Mouse (Mus musculus) C2C12 (cell line): ENCODE measurements around the gene Plagl1. TPM values are rescaled to one million over a fixed set of nuclear protein-coding genes. Genes with fewer than 3 reads are reported as not detected.

ENCODE experiments used
- H3K27me3 ChIP-seq: one replicate; pipeline ENCODE4 v1.6.1; 2011; ENCODE audit not compliant: control insufficient read depth, insufficient read depth, insufficient read length
- H3K36me3 ChIP-seq: one replicate; pipeline ENCODE4 v1.6.1; 2011; ENCODE audit not compliant: control insufficient read depth, insufficient read depth
- H3K4me3 ChIP-seq: one replicate; pipeline ENCODE4 v1.5.1; 2011; ENCODE audit warnings: mild to moderate bottlenecking, control low read depth; ENCODE audit not compliant: poor library complexity, insufficient read depth, severe bottlenecking
- H3K79me2 ChIP-seq: one replicate; pipeline ENCODE4 v1.6.1; 2011; ENCODE audit not compliant: control insufficient read depth, insufficient read depth
- H3K79me3 ChIP-seq: one replicate; pipeline ENCODE4 v1.6.1; 2011; ENCODE audit warnings: low read depth, control low read depth
- H3ac ChIP-seq: one replicate; pipeline ENCODE3; 2011; ENCODE audit warnings: low read depth; ENCODE audit not compliant: control insufficient read depth, insufficient read length
- CEBPB ChIP-seq: IDR thresholded peaks from one replicate; pipeline ENCODE4 v1.6.1; 2011; ENCODE audit warnings: low read depth, mild to moderate bottlenecking, control low read depth, moderate library complexity
- CTCF ChIP-seq: IDR thresholded peaks from one replicate; pipeline ENCODE4 v1.5.1; 2011; ENCODE audit not compliant: control insufficient read depth, insufficient read depth, insufficient read length
- FOSL1 ChIP-seq: IDR thresholded peaks from one replicate; pipeline ENCODE4 v1.8.0; 2011; ENCODE audit warnings: mild to moderate bottlenecking, low read length; ENCODE audit not compliant: poor library complexity, insufficient read depth, severe bottlenecking
- MAX ChIP-seq: IDR thresholded peaks from one replicate; pipeline ENCODE4 v1.6.1; 2011; ENCODE audit warnings: mild to moderate bottlenecking, control low read depth
- MYOD1 ChIP-seq: IDR thresholded peaks from one replicate; pipeline ENCODE4 v1.6.1; 2011; ENCODE audit warnings: low read depth; ENCODE audit not compliant: control insufficient read depth, insufficient read length
- MYOG ChIP-seq: IDR thresholded peaks from one replicate; pipeline ENCODE4 v1.6.1; 2011; ENCODE audit not compliant: control insufficient read depth, insufficient read length; ENCODE audit errors: extremely low read depth
- USF1 ChIP-seq: IDR thresholded peaks from one replicate; pipeline ENCODE4 v1.6.1; 2011; ENCODE audit warnings: low read depth, mild to moderate bottlenecking, control low read depth, moderate library complexity
- polyA plus RNA-seq: library from polyadenylated mRNA; unstranded; fragments of >200 nt; fragmentation: generic; extraction: Trizol; gene quantifications from one replicate; pipeline ENCODE4 v1.2.1, GENCODE M21; 2012; ENCODE audit warnings: missing spikeins

Gene Plagl1
- polyA plus RNA-seq, 1 experiment, result 1.0 TPM

- Histone ChIP-seq H3K79me2 (no peaks in the 10 kb centered on the region), H3K79me3 (no peaks in the 10 kb centered on the region), H3ac (no peak overlapping the region), H3K36me3 (no peaks in the 10 kb centered on the region), H3K27me3 (peaks cover 13% of the 10 kb centered on the region), H3K4me3 (no peak overlapping the region)
- TF ChIP-seq CEBPB, result no peak
- no peak for TF ChIP-seq CTCF
- TF ChIP-seq USF1, result no peak
- no peak for TF ChIP-seq MYOG
- no peak for TF ChIP-seq MAX
- no peak for TF ChIP-seq MYOD1
- no peak for TF ChIP-seq FOSL1
Observed at GRCm38 (mm10) chr10:13047816-13048215, 12.5 kb upstream of the Plagl1 start.

GRCm38 (mm10) chr10:13056863-13057381, 3.4 kb upstream of the Plagl1 start:
- Histone ChIP-seq H3ac (no peak overlapping the region), H3K79me3 (no peaks in the 10 kb centered on the region)
- TF ChIP-seq CTCF (no peak), CEBPB (no peak), MYOG (no peak), MAX (no peak), USF1 (no peak), FOSL1 (no peak), MYOD1 (no peak)

GRCm38 (mm10) chr10:13060821-13061671, 742 bp downstream of the Plagl1 start:
- Histone ChIP-seq H3K79me3 (no peaks in the 10 kb centered on the region), H3K27me3 (peaks cover 14% of the 10 kb centered on the region), H3ac (no peak overlapping the region), H3K79me2 (no peaks in the 10 kb centered on the region), H3K36me3 (no peaks in the 10 kb centered on the region), H3K4me3 (no peak overlapping the region)
- TF ChIP-seq USF1, result no peak
- no peak for TF ChIP-seq CTCF
- TF ChIP-seq FOSL1, result no peak
- TF ChIP-seq MYOG, result no peak
- no peak for TF ChIP-seq CEBPB
- TF ChIP-seq MYOD1, result no peak
- no peak for TF ChIP-seq MAX

More at GRCm38 (mm10) chr10:13056863-13057381, 3.4 kb upstream of the Plagl1 start:
- Histone ChIP-seq H3K79me2 (no peaks in the 10 kb centered on the region), H3K4me3 (no peak overlapping the region), H3K27me3 (peaks cover 14% of the 10 kb centered on the region), H3K36me3 (no peaks in the 10 kb centered on the region)

GRCm38 (mm10) chr10:13062373-13062772, 2.1 kb downstream of the Plagl1 start:
- H3K79me2 ChIP-seq, result no peaks in the 10 kb centered on the region
- H3K27me3 ChIP-seq, result peaks cover 14% of the 10 kb centered on the region
- H3K79me3 ChIP-seq, result no peaks in the 10 kb centered on the region
- no peak overlapping the region for H3K4me3 ChIP-seq
- no peak overlapping the region for H3ac ChIP-seq
- no peaks in the 10 kb centered on the region for H3K36me3 ChIP-seq
- TF ChIP-seq USF1 (no peak), MYOG (no peak), MAX (no peak), FOSL1 (no peak), MYOD1 (no peak), CEBPB (no peak), CTCF (no peak)

GRCm38 (mm10) chr10:13063457-13063856, 3.2 kb downstream of the Plagl1 start:
- TF ChIP-seq CTCF, result no peak
- TF ChIP-seq USF1, result no peak
- no peak for TF ChIP-seq FOSL1
- no peak for TF ChIP-seq CEBPB
- TF ChIP-seq MYOG, result no peak
- no peak for TF ChIP-seq MAX
- TF ChIP-seq MYOD1, result no peak
- H3K27me3 ChIP-seq, result peaks cover 10% of the 10 kb centered on the region
- H3K79me3 ChIP-seq, result no peaks in the 10 kb centered on the region
- no peak overlapping the region for H3K4me3 ChIP-seq
- H3K79me2 ChIP-seq, result no peaks in the 10 kb centered on the region
- H3ac ChIP-seq, result no peak overlapping the region
- no peaks in the 10 kb centered on the region for H3K36me3 ChIP-seq
